Mouse (Mus musculus) CD8-positive naive resting alpha-beta T cell, adult 2 months (primary cell): ENCODE measurements around the gene Slc30a9.
A peak's percentile ranks its signal among the peaks of the same experiment; 100 is the strongest.

Source experiments
- DNase-seq, 2 experiments: peaks; one replicate each; pipeline ENCODE4 v3.0.0; 2022; ENCODE audit warnings: low read depth in 2 of 2, low spot score in 2 of 2

Gene Slc30a9

DNA sequence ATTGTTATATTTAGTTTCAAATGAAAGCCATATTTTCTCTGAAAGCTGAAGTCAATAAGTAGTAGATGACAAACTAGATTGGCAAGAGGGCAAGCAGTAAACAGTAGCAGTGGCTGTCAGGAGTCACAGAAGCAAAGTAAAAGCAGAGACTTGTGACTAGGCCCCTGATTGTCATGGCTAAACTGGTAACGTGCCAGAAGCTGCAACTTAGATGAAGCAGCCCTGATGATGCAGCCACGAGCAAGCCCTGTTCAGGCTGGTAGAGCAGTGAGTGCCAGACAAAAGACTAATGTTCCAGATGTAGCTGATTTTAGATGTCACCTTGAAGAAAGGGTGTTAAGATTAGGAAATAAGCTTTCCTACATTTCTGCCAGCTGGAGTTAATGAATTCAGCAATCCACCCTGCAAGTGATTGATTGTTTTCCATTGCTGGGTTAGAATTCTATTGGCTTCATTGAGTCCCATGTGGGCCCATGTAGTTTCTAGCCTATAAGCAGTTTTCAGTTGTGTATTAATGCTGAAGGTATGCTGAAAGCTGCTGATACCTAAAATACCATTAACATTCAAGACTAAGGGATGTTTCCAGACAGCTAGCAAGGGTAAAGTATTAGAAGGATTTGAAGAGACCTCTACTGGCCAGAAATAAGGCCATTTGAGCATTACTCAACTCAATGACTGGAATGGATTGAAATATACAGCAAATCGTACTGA, 5.2 kb downstream of the Slc30a9 start:
- DNase-seq: no peak

DNA sequence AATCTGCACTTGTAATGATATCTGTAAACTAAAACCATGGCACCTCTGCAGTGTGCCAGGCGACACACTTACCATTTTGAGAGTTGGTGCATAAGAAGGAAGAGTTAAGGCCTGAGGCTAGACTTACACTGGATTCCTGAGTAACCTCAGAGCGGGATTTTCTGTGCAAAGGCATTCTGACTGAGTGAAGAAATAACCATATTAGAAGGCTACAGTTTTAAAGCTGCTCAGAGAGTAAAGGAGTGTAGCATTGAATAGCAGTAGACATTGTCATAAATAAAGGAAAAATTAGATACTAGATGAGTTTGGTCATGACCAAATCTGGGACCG, 5.7 kb downstream of the Slc30a9 start:
- DNase-seq: no peak

DNA sequence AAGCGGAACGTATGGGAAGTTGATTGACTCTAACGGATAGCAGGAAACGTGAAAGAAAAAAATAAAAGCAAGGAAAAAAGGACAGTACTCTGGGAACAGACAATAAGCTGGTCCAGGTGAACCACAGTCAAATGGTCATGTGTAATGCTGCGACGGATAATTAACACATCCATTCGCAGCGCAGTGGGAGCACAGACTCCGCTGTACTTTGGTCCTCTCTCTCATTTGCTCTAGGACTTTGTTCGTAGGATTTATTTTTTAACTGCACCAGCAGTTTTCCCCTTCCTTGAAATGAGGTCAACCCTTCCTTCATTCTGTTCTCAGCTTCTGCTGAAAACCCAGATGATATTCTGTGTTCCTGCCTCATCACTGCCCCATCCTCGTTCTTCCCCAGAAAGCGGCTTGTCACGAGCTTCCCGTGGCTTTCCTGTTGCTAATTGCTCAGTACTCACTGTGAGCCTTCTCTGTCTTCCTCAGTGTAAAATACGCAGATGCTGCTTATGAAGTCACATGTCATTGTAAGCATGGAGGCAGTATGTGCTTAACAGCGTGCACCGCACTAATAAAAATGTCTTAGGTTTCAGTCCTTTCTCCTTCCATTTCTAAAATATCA, 15.0 kb downstream of the Slc30a9 start:
- DNase-seq: no peak

DNA sequence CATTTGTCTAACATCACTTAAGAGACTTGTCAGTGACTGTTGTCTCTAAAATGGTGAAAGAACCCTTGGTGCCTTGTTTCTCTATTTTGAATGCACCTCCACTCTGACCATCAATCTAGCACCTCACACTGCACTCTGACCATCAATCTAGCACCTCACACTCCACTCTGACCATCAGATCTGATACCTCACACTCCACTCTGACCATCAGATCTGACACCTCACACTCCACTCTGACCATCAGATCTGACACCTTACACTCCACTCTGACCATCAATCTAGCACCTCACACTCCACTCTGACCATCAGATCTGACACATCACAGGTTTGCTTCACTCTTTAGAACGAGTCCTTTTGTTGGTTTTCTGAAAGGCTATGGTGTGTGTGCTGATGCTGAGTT, 17.3 kb downstream of the Slc30a9 start:
- DNase-seq: no peak

DNA sequence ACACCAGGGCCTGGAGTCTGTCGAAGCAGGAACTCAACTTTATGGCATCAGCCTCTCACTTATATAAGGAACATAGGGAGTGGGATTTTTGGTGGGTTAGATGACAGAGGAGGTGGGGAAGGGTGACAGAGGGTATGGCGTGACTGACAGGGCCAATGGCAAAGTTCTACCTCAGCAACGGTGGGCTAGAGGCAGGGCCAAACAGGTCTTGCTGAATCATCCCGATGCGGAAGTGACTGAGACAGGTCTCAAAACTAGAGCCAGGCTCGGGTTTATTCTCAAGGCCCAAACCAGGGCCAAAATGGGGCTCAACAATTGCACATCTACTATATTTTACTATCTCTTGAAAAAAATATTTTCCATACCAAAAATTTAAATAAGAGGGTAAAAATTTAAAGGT, 34.1 kb downstream of the Slc30a9 start:
- no peak for DNase-seq

DNA sequence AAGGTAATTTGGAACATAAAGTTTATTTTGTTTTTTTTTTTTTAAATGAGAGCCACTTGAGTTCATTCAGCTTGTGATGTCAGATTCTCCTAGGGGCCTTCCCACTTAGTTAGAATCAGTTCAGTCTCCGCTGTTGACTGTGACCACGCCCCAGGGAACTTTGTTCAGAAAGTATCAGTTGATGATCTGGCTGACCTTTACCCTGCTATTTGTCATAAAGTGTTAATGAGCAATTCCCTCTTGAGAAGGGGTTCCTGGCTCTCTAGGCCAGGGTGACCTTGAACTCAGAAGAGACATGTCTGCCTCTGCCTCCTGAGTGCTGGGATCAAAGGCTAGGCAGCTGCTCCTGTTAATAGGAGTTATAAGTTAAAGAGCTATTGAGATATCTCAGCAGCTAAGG, 40.3 kb downstream of the Slc30a9 start:
- DNase-seq: no peak

DNA sequence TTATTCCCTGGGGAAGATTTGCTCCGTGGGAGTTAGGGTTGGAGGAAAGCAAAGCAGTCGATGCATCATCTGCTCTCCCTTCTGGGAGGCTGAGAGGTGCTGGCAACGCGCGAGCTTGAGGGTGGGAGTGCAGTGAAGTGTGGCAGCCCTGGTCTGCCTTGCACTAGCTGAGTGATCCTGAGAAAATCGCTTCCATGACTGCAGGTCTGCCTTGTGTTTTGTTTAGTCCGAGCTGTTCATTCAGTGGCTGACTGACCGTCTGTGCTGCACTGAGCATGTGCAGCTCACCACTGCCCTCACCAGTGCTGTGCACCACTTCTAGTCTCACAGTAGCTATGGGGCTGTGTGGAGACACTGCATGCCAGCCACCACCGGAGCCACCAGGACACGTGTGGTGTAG, 42.2 kb downstream of the Slc30a9 start:
- no peak for DNase-seq

DNA sequence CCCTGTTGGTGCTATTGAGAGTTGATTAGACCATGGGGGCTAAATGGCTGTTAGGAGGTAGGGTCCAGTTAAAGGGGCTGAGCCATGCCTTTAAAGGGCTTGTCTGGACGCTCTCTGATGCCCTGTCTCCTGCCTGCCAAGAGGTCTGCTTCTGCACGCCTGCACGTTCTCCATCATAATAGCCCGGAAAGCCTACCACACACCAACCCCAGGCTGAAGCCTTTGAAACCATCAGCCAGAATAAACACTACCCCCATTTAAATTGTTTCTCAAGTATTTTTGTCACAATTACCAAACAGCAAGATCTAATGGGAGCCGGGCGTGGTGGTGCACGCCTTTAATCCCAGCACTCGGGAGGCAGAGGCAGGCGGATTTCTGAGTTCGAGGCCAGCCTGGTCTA, 55.6 kb downstream of the Slc30a9 start:
- no peak for DNase-seq

DNA sequence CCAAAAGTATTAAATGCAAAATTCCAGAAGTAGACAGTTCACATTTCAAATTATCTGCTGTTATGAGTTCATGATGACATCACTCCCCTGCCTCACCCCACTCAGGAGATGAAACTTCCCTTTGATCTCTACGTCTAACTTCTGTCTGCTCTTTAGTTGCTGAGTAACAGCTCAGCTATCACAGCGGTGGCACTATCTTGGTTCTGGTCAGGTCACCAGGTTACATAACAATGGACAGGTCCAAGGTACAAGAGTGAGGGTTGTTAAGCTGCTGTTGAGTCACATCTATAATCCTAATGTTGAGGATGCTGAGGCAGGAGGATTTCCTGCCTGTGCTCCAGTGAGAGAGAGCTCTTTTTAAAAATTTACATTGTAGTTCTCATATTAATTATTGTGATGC, 56.2 kb downstream of the Slc30a9 start:
- no peak for DNase-seq

DNA sequence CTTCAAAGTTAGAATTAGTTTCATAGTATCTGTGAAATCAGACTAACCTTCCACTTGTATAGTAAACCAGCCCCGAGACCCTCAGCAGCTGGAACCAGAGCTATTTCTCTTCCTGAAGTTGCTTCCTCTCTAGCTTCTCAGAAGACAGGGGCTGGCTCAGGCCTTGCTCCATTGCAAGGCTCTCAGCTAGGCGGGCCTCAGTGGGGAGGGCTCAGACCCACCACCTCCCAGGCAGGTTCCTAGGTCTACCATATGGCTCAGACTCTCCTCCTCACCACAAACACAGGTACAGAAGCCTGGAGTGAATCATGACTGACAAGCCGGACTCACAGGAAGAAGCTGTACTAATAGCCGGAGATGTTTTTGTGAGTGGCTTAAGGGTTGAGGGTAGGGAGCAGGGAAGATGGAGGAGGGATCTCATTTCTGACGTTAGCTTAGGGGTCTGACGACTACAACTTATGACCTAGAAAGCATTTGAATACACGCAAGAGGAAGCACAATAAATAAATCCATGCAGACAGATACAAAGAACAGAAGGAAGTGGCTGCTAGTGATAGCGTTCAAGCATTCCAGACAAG, 70.4 kb downstream of the Slc30a9 start:
- DNase-seq: no peak

DNA sequence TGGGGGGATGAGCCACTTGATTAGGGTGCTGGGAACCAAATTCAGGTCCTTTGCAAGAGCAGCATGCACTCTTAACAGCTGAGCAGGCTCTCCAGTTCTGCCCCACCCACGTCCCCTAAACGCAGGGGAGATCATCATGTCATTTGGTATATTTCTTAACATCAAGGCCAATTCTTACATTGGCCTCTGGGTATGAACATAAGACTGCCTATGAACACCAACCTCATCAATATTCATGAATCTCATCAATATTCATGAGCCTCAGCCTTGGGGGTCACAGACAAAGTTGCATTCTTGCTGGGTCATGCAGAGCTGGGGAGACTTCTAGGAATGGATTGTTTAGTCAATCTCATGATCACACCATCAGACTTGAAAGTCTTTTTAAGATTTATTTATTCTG, 74.9 kb downstream of the Slc30a9 start:
- DNase-seq: no peak

DNA sequence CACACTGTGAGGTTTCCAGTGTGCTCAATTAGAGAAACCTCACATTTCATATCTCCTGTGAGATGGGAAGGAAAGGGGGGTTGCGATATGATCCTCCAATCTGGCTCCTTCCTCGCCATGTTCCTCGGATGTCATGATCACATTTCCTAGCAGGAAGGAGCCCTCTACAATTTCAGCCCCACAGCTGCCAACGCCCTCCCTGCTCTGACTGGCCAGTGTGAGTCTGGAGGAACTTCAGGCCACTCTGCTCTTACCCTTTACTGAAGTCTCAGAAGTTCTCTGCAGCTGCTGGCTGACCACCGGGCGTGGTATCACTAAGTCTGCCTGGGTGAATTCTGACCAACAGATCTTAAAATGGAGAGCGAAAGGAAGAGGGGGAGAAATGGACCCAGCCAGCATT, 75.8 kb downstream of the Slc30a9 start:
- no peak for DNase-seq

DNA sequence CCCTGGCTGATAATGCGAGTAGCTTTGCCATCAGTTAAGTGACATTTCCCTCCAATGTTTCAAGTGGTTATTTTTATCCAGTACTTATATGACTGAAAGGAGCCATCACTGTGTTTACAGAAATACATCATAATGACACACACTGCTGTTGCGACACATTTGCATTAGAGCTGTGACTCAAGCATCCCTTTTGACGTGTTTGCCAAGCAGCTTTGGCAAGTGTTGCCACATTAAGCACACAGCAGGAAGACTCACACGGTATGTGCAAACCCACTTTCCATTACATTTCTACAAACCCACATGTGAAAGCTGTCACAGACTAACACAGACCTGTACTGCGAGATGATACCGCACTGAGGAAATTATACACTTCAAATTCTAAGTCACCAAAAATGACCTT, 87.2 kb downstream of the Slc30a9 start:
- DNase-seq: peak; percentile 64 to 68

DNA sequence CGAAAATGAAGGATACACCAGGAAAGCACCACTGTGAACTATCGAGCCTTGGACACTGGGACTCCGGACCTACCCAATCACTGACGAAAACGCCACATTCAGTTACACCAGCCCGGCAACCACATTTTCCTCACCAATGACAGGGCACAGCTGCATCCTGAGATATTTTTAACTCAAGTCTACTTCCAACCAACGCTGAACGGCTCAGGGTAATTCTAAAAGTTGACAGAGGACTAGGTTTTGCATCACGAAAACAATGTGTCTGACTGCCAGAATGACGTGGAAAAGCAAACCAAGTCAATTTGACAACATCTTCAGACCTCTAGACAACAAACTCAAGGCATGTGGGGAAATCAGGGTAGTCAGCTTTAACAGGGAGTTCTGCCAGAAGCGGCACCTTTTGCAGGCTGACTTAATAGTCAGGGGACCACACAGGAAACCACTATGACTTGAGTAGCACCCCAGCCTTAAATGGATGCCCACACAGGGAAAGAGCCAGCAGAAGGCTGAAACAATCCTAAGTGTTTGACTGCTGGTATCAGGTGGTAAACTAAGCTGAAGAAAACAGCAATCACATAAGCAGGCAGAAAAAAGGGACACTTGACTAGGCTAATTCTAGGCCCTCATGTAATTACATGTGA, 88.6 kb downstream of the Slc30a9 start:
- peak; percentile 72 to 73 for DNase-seq

DNA sequence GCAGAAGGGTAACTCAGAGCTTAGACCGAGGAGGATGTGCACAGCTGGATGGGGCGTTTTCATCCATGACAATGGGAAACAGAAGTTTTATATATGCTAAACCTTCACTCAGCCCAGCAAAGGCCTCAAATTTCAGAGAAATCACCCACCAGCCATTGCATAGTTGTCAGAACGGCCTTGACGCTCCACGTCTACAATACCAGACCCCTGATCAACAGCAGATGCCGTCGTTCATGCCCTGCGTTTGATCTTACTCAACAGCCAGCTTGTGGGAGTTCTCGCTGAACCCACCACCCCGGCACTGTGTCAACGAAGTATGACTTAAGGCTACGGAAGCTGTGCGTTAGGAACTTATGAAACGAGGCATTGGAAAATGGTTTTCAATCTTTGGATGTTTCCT, 90.4 kb downstream of the Slc30a9 start:
- no peak for DNase-seq

DNA sequence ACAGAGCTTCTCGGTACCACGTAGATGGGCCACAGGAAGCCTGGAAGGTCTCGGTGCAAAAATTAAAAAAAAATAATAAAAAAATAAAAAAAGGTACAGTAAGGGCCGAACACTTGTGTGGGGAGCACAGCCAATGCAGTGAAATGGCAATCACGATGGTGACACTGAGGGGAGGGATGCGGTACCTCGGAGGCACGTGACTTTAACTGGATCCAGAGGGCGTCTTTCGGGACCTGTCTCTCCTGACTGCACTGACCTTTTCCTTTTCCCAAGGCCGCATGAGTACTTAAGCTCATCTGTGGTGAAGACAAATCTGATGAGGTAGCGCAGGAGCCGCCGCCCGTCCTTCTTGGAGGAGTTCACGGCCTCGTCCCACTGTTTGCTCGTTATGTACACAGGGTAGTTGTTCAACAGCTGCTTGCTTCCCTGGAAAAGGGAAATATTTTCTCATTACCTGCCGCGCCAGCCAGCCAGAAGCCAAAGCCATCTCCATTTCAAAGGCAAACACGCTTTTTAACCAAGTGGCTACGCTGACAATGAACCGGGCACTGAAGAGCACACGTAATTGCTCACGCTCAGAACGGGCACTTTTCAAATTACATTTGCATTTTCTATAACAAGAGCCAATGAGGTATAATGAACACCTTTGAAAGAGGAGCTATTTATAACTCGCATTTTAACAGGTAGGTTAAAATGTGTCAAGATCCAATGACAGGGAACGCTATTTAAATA, 93.3 kb downstream of the Slc30a9 start:
- DNase-seq: no peak

DNA sequence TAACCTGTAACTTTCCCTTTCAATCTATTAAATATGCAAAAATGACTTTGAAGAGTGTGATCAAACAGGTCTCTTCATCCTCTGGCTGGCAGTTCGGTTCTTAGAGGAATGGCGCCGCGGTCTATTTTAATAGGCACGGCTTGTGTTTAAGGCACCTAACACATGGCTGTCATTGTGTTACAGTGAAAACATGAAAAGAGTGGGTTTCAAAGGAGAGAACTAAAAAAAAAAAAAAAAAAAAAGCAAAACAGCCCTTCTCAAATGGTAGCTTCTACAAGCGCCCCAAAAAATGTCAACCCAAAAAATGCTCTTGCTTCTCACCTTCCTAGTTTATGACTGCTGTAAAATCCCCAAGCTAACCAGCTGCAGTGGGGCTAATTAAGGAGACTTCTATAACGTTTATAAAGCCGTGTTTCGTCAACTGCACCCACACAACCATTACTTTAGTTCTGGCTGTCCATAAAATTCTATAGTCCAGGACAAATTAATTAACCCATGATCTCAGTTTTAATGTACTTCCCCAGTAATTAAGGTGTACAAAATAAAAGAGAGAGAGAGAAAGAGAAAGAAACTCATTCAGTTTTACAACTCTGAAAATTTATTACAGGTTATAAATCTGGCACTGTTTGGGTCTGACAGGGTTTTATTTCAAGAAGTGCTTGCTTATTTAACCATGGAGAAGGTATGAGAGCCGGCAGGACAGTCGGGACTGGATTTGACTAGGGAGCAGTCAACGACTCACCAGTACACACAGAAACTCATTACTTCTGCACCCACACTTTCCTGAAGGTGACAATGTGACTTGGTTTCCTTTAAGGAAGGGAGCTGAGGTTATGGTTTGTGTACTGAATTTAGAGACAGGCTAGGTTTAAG, 94.1 kb downstream of the Slc30a9 start:
- no peak for DNase-seq

DNA sequence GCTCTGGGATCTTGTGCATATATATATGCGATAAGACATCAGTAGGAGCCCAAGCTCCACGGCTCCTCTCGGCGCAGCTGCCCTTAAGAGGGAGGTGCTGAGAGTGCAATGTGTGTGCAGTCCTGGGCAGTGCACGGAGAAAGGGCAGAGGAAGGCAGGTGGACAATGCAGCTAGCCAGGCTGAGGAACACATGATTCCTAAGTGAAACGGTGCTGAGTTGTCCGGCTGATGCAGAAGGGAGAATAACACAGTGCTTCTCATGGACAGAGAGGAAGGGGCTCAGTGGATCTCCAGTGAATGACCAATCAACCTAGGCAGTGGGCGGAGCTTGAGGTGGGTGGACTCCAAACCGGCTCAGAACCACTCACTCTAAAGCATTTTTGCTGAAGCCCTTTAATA, 94.9 kb downstream of the Slc30a9 start:
- DNase-seq: no peak

DNA sequence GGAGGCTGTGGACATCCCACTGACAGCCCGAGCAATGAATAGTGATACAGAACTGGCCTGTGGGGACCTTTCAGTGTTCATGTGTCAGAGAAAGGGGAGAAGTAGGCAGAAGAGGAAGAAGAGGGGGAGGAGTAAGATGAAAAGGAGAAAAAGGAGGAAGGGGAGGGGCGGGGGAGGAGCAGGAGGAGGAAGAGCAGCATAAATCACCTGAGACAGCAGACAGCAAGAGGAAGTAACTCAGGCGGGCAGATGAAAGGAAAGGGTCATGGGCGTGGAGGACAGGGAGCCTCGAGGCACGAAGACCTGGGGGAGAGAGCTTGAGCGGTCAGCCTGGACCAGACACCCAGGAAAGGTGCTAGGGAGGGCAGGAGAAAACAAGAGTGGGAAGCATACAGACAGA, 97.6 kb downstream of the Slc30a9 start:
- no peak for DNase-seq

DNA sequence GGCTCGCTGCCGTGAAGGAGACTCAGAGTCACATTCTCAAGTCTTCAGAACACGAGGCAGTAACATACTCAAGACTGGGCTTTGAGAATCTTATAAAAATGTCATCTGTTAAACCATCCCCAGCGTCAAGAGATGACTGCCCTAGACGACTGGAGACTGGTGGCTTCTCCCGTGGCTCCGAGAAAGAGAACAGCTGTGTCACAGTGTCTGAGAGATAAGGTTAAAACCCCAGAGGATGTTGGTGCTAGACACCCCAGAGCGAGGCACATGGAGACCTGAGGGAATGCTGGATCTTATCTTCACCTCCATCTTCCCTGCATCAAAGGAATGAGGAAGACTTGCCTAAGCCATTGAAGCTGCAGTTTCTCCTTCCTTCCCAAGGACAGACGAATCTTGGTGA, 98.2 kb downstream of the Slc30a9 start:
- no peak for DNase-seq
